Mouse (Mus musculus): ENCODE measurements around the gene Astn2.

DNA sequence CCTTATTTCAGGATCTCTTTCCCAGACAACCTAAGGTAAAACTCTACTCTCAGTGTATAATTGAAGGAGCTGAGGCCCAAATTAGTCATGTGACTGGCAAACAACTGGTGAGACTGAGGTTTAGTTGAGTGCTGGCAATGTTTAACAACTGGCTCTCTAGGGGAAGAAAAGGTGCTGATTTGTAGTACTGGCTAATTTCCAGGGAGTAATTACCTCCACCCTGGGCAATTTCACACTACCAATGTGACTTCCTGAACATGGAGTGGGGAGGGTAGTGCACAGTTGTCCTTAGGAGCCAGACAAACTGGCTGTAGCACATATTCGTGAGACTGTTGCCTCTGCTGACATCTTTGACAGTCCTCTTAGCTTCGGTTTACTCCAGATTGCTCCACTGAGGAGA is 912.9 kb downstream of the Astn2 start:
- TF ChIP-seq NRF1 (IDR thresholded peaks at IDR 0.05; ENCODE audit: insufficient read depth, low read depth, low read length, poor library complexity, severe bottlenecking) (no peak), UBTF (IDR thresholded peaks at IDR 0.05; ENCODE audit: borderline replicate concordance, insufficient read depth, low read depth, low read length) (no peak), CTCF (IDR thresholded peaks at IDR 0.05 in 2 of 3, conservative IDR thresholded peaks at IDR 0.05 in 1 of 3; ENCODE audit: control insufficient read depth in 1 of 3, insufficient read depth in 1 of 3, low read depth in 2 of 3, low read length in 3 of 3, poor library complexity in 1 of 3, severe bottlenecking in 1 of 3) (no peak), NELFE (IDR thresholded peaks at IDR 0.05; ENCODE audit: low read depth, low read length) (no peak), MAX (IDR thresholded peaks at IDR 0.05; ENCODE audit: low read length) (no peak), RAD21 (IDR thresholded peaks at IDR 0.05; ENCODE audit: low read depth, low read length) (no peak), MYB (IDR thresholded peaks at IDR 0.05; ENCODE audit: low read depth, low read length) (no peak), JUND (IDR thresholded peaks at IDR 0.05; ENCODE audit: low read depth, low read length) (no peak), CHD2 (IDR thresholded peaks at IDR 0.05; ENCODE audit: low read length) (no peak), MAFK (IDR thresholded peaks at IDR 0.05; ENCODE audit: borderline replicate concordance, low read depth, low read length) (no peak), POLR2A (IDR thresholded peaks at IDR 0.05; ENCODE audit: control insufficient read depth in 1 of 2, insufficient read depth in 1 of 2, low read depth in 1 of 2, low read length in 2 of 2, poor library complexity in 1 of 2) (no peak), EP300 (IDR thresholded peaks at IDR 0.05; ENCODE audit: low read depth in 1 of 2, low read length in 2 of 2) (no peak), SIN3A (IDR thresholded peaks at IDR 0.05; ENCODE audit: low read length) (no peak)

All from MEL (cell line).